Mouse (Mus musculus) left cerebral cortex, adult 9 months (tissue): Measurements from ENCODE around the gene Casp8ap2.

ENCODE experiments used
- DNase-seq, 2 experiments: peaks; one replicate each; pipeline ENCODE4 v3.0.0; 2022; ENCODE audit warnings: low spot score in 2 of 2

Casp8ap2 gene

GRCm38 (mm10) chr4:32615034-32615881 is at the start of gene Casp8ap2:
Casp8ap2 (plus strand) TSS chr4:32615451.
- peak; percentile 99 to 100 for DNase-seq

DNA sequence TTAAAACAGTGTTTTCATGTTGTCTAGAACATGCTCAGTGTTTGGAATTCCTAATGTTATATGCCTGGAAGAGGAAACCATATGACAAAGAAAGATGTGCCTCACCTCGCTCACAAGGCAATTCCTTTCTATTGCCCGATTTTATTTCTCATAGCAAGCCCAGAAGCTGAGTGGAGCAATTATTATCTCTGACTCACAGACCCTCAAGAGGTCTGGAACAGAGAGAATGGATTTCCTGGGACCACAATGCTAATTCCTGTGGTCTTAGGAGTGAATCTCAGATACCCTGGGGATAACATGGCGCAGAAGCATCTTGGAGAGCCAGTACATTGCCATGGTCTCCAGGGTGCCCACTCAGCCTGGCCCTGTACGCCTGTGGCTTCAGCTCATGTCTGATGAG is 46.2 kb upstream of the Casp8ap2 start:
- DNase-seq = no peak

DNA sequence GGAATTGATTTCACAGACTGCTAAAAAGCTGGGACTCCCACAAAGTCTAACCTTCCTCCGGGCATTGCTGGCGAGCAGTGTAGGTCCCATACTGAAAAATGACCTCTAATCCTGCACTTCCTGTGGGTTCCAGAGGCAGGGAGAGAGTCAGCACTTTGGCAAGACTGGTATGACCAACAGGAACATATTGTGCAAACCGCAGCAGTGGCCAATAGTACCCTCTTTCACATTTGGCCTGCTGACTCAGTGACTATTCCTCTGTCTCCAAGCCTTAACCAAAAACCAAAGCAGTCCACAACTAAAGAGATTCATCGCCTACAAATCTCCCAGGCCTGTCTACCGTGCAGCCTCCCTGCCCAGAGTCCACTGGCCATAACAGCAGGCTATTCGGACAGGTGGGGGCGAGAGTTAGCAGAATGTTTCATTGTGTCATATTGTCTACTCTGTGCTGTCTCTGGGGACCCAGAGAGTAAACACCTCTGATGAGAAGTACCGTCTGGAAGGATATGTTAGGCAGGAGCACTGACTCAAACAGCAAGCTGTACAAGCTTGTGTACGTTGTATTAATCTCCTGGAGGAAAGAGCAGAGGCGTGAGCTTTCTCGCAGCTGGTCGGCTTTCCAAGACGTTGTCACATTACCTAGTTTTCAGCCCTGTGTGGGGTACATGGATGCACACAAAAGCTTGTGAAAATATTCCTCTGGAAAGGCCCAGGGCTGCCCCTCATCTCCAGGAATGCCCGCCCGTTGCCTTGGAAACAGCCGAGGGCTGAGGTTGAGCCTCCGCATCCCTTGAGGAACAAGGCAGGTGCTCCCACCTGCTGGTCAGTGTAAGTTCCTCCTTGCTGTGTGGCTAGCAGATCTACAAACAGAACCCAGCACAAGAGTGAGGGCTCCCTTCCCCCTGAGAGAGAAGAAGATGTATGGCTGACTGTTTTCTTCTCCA is 45.0 kb upstream of the Casp8ap2 start:
- peak in 1 of 2 experiments; percentile 57 for DNase-seq

GRCm38 (mm10) chr4:32570939-32571317 is 44.3 kb upstream of the Casp8ap2 start:
- no peak for DNase-seq

- DNase-seq = no peak
Observed at GRCm38 (mm10) chr4:32571441-32571840, 43.8 kb upstream of the Casp8ap2 start.

GRCm38 (mm10) chr4:32572118-32572517 is 43.1 kb upstream of the Casp8ap2 start:
- DNase-seq = peak in 1 of 2 experiments; percentile 39

DNA sequence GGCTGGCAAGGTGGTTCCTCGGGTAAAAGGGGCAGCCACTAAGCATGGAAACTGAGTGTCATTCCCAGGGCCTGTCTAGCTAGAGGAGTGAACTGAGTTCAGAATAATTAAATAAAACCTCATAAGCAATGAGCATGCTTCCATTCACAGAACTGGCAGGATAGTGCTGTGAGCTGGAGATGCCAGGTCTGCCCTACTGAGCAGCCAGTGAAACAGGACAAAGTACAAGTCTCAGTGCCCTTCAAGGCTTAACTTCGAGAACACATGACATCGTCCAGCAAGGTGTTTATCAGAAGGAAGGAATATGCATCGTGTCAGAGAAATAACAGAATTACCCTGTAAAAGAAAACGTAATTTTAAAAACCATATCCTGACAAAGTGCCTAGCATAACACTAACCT is 41.7 kb upstream of the Casp8ap2 start:
- DNase-seq = no peak

GRCm38 (mm10) chr4:32574604-32575003 is 40.6 kb upstream of the Casp8ap2 start:
- DNase-seq = no peak

DNA sequence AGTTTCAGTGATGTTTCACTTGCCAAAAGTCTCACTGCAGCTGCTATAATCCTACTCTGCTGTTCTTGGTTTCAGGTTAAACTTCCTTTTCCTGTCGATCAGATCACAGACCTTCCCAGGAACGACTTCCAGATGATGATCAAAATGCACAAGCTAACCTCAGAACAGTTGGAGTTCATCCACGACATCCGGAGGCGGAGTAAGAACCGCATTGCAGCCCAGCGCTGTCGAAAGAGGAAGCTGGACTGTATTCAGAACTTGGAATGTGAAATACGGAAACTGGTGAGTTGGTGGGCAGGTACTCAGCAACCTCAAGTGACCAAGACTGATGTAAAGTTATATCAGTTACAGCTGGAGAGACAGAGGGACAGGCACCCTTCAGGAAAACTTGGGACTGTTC is 40.1 kb upstream of the Casp8ap2 start:
- no peak for DNase-seq

DNA sequence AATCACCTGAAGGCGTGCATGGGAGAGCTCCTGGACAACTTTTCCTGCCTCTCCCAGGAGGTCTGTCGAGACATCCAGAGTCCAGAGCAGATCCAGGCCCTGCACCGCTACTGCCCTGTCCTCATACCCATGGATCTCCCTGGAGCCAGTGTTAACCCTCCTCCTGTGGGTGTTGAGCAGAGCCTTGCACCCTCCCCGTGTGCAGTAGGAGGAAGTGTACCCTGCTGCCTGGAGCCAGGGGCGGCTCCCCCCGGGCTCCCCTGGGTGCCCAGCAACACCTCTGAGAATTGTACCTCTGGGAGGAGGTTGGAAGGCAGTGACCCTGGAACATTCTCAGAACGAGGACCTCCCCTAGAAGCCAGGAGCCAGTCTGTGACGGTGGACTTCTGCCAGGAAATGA is 35.4 kb upstream of the Casp8ap2 start:
- no peak for DNase-seq

DNA sequence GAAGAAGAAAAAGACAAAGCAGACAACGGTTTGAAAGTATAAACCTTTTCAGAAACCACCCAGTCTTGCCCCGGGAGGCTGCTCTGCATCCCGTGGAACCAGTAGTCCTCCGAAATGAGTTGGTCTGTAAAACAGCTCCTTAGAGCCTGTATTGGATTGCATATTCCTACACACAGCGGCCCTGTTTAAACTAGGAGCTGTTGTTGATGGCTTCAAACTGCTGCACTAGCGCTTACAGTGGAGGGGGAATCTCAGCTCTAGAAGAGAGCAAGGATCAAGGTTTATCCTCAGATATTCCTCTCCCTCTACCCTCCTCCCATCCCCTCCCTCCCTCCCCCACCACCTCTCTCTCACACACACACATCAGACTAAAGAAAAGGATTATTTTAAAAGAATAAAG is 31.1 kb upstream of the Casp8ap2 start:
- DNase-seq = no peak

DNA sequence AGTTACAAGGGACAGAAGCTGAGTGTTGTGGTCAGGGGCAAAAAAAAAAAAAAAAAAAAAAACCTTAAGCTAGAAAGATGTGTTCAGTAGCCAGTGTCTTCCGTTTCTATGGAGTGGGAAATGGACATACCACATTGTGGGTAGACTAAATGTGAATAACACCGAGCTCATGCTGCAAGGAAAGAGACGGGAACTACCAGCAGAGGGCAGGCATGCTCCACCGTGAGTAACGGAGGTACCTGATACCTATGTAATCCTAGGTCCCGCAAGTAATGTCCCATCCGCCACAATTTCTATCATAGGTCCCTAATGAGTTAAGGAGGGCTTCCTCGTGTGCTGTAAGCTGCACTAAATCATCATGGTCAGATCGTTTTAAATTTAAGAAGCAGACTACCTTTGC is 28.7 kb upstream of the Casp8ap2 start:
- DNase-seq = no peak

DNA sequence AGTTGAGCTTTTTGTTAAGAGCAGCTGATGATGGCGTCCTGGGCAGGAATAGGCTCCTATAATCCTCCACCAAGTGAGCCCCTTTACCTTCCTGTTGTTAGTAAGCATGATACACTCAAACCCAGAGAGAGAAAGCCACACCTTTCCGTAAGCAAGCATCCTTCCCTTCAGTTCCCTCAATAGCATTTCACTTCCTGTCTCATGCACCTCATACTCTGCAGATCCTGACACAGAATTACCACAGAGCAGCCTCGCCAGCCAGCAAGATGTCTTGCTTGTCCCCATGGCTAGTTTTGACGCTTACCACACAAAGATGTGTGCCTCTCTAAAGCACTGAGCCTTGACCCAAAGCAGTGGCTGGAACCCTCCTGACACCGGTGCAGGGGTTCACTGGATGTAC is 27.7 kb upstream of the Casp8ap2 start:
- DNase-seq = no peak

- DNase-seq = no peak
Observed at GRCm38 (mm10) chr4:32588237-32588636, 27.0 kb upstream of the Casp8ap2 start.

DNA sequence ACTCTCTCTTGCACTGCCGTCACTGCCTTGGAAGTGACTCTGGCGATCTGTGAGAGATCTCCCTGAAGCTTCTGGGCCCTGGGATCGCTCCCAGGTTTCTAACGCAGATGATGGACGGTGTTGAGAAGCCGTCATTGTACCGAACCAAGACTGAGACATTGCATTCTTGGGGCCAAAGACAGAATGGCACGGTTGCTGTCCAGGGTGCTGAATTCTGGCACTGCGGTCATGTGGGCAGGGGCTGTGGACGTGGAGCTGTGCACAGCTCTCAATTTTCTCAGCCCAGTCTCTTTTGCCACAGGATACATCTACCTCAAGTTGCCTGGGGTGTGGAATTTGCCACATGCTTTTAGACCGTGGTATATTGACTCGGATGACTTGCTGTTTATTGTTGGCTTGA is 14.1 kb upstream of the Casp8ap2 start:
- DNase-seq = no peak

DNA sequence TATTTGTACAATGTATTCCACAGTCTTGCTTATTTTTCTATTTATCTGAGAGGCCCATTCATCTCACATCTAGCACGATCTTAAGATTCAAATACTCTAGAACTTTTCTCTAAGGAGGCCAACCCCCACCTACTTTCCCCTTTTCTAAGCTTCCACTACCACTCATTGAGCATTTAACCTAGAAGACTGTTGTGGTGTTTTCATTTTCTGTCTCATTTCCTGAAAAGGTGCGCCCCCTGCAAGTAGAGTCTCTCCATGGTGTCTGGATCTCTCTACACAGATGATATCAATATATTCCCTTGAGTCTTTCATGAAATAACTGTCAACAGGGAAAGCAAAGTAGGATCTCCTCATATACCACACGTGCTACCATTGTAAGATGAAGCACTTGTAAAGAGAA is 12.6 kb upstream of the Casp8ap2 start, which contains the start of gene Gja10:
TSS of gene Gja10 (minus strand) at position 101 of the 400 bp plus-strand sequence.
- DNase-seq = no peak

- no peak for DNase-seq
Observed at GRCm38 (mm10) chr4:32621637-32622036, 6.4 kb downstream of the Casp8ap2 start.

- DNase-seq = no peak
Observed at GRCm38 (mm10) chr4:32651669-32652068, 36.4 kb downstream of the Casp8ap2 start.

DNA sequence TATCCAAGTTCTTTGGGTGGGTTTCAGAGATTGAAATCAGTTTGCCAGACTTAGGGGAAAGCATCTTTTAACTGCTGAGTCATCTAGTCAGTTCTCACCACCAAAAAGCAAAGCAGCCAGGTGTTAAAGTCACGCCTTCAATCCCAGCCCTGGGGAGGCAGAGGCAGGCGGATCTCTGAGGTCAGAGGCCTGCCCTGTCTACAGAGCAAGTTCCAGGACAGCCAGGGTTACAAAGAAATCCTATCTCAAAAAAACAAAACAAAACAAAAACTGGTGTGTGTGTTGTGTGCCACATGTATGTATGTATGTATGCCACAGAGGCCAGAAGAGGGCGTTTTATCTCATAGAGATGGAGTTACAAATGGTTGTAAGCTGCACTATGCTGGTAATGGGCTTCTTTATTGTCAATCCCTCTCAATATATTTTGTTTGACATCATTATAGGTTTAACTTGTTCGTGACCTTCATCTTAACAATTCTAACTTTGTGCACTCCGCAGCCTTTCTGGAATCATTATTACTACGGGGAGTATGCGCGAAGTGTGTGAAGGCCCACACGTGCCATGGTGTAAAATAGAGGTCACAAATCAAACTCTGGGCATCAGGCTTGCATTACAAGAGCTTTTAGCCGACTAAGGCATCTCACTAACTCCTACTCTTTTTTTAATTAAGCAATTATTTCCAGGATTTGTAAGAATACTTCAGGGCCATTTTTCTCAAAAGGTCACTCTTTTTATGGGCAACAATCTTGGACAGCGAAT is 41.1 kb downstream of the Casp8ap2 start:
- no peak for DNase-seq

GRCm38 (mm10) chr4:32656918-32657662 is 41.8 kb downstream of the Casp8ap2 start, which contains the start of gene Mdn1:
Mdn1 (plus strand) TSS chr4:32657119.
- peak; percentile 91 to 98 for DNase-seq

- DNase-seq = no peak
Observed at GRCm38 (mm10) chr4:32665843-32666242, 50.6 kb downstream of the Casp8ap2 start.
